Mouse (Mus musculus) small intestine, adult 2 months (tissue): ENCODE data around the gene Plxdc1. TPM values are rescaled to one million over a fixed set of nuclear protein-coding genes. Genes with fewer than 3 reads are reported as not detected.

Experiments
- H3K27ac ChIP-seq: fragments of 200-500 bp; 2 replicates; pipeline ENCODE4 v1.5.1; 2012; ENCODE audit warnings: low read depth, low read length, control low read depth, inconsistent platforms; ENCODE audit not compliant: insufficient read depth
- H3K27me3 ChIP-seq: fragments of 200-500 bp; 2 replicates; pipeline ENCODE4 v1.6.1; 2012; ENCODE audit warnings: mild to moderate bottlenecking, moderate library complexity, low read length, inconsistent platforms; ENCODE audit not compliant: control insufficient read depth, insufficient read depth
- H3K36me3 ChIP-seq: fragments of 200-500 bp; 2 replicates; pipeline ENCODE4 v1.6.1; 2012; ENCODE audit warnings: mild to moderate bottlenecking, low read length, control low read depth, inconsistent platforms; ENCODE audit not compliant: control insufficient read depth, insufficient read depth
- H3K4me1 ChIP-seq: fragments of 200-500 bp; 2 replicates; pipeline ENCODE4 v1.6.1; 2012; ENCODE audit warnings: low read length, inconsistent platforms, mixed read lengths; ENCODE audit not compliant: control insufficient read depth, insufficient read depth, insufficient read length
- H3K4me3 ChIP-seq: fragments of 200-500 bp; 2 replicates; pipeline ENCODE4 v1.5.1; 2012; ENCODE audit warnings: low read depth, mild to moderate bottlenecking, control low read depth, inconsistent platforms, low read length, moderate library complexity
- CTCF ChIP-seq: fragments of 200-500 bp; IDR thresholded peaks from 2 replicates; pipeline ENCODE4 v1.5.1; 2012; ENCODE audit warnings: low read depth, mild to moderate bottlenecking, control low read depth, inconsistent platforms, low read length, moderate library complexity, mixed read lengths; ENCODE audit not compliant: insufficient replicate concordance, insufficient read length; ENCODE audit errors: extremely low read depth
- POLR2A ChIP-seq: fragments of 200-500 bp; IDR thresholded peaks from 2 replicates; pipeline ENCODE4 v1.6.1; 2012; ENCODE audit warnings: low read depth, mild to moderate bottlenecking, control low read depth, inconsistent platforms, low read length, moderate library complexity
- WGBS: fragments of 180-500 bp; shearing (Covaris S2); methylation state at CpG from one replicate; pipeline ENCODE4 v1.1.7; 2018; 5-methylcytosine and 5-hydroxymethylcytosine counted together
- polyA plus RNA-seq: library from polyadenylated mRNA; depleted of rRNA; stranded (reverse); fragments of >200 nt; gene quantifications from 2 replicates; pipeline ENCODE4 v1.2.3, GENCODE M21; 2012

The Plxdc1 gene
- polyA plus RNA-seq, 1 experiment = 1.6 TPM

DNA sequence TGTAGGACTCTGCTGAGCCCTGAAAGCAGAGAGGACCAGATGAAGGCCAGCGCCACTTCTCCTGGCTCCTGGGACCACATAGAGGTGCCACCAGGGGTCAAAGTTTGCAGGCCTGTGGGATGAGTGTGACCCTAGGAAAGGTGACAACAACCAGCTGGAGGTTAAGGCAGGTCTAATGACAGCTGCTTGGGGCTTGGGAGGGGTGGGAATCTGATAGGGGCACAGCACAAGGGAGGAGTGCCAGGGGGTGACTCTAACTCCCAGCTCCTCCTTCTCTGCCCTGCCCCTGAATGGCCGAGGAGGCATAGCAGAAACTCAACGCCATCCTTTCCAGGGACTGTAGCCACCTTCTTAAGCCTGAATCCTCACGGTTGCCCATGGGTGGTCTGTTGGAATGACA, 30.6 kb upstream of the Plxdc1 start:
- WGBS = 83% methylated on average over 4 of the region's 4 CpGs
- Histone ChIP-seq H3K27ac (no peak overlapping the region), H3K4me3 (no peak overlapping the region), H3K27me3 (no peaks in the 10 kb centered on the region), H3K36me3 (no peaks in the 10 kb centered on the region), H3K4me1 (peaks cover 21% of the 10 kb centered on the region)
- TF ChIP-seq CTCF = no peak
- TF ChIP-seq POLR2A = no peak

DNA sequence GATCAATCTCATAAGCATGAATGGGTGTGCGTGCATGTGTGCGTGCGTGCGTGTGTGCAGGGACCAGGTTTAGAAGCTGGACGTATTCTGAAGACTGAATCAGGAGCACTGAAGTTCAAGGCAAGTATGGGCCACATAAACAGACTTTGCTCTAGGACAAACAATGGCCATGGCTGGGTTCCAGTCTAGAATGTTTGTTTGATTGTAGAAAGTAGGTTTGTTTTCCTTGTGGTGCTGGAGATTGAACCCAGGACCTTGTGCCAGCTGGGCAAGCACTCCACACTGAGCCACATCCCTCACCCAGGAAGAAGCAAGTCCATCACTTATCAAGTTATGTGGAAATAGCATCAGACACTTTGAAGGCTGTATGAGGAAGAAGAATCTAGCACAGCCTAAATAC, 29.9 kb upstream of the Plxdc1 start:
- 65% methylated on average over 5 of the region's 5 CpGs for WGBS
- no peak overlapping the region for H3K27ac ChIP-seq
- H3K4me1 ChIP-seq = peaks cover 17% of the 10 kb centered on the region
- H3K36me3 ChIP-seq = no peaks in the 10 kb centered on the region
- TF ChIP-seq CTCF (no peak), POLR2A (no peak)
- no peaks in the 10 kb centered on the region for H3K27me3 ChIP-seq
- H3K4me3 ChIP-seq = no peak overlapping the region

DNA sequence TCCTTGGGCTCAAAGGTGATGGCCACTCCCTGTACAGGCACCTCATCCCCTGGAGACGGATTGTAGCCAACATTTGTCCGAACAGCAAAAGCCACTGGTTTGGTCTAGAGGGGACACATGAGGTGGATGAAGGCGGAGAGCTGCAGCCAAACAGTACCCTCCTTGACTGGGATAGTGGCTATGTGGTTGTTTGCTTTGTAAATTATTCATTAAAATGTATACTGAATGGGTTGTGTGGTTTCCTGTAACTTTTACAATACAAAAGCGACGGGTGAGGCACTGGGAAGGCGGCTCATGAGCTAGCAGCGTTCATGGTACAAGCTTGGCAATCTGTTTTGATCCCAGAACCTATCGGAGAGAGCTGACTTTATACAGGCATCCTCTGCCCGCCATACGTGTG, 26.6 kb upstream of the Plxdc1 start:
- no peak for TF ChIP-seq CTCF
- TF ChIP-seq POLR2A = no peak
- H3K27me3 ChIP-seq = no peaks in the 10 kb centered on the region
- no peak overlapping the region for H3K4me3 ChIP-seq
- H3K4me1 ChIP-seq = peaks cover 9% of the 10 kb centered on the region; the same call in 1 of the 2 replicates
- 45% methylated on average over 10 of the region's 10 CpGs for WGBS
- H3K36me3 ChIP-seq = no peaks in the 10 kb centered on the region
- H3K27ac ChIP-seq = no peak overlapping the region

DNA sequence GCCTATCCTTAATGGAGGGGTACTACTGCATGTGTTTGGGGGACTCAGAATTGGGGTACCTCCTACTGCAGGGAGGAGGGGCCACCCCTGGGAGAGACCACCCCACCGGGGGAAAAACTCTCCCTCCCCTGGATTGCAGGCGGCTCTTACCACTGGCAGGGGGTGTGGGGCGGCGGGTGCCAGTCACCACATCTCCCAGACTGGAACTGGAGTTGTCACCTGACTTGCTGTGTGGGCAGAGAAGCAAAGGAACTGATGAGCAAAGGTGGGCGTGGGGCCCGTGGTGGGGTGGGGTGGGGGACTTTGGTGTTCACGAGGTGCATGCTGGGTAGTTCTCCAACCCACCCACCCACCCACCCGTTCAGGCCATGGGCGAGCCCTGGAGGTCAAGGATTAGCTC, 25.5 kb upstream of the Plxdc1 start:
- Histone ChIP-seq H3K27me3 (no peaks in the 10 kb centered on the region), H3K27ac (no peak overlapping the region), H3K36me3 (no peaks in the 10 kb centered on the region), H3K4me1 (peaks cover 9% of the 10 kb centered on the region; the same call in 1 of the 2 replicates), H3K4me3 (no peak overlapping the region)
- WGBS = 52% methylated on average over 9 of the region's 9 CpGs
- TF ChIP-seq CTCF (no peak), POLR2A (no peak)

DNA sequence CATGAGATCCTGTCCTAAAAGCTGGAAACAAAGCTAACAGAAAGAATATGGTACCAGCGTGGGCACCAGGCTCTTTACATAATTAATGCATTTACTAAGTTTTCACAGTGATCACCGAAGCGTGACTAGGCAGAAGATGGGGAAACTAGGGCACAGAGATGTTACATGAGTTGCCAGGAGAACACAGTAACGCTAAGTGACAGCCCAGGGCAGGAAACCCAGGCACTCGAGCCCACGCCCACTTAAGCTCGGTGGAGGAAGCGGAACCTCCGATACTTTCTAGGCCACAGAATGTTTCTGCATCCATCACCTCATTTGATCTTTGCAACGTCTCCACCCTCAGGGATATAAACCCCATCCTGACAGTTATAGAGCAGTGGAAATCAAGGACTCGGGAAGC, 21.8 kb upstream of the Plxdc1 start:
- H3K27me3 ChIP-seq = no peaks in the 10 kb centered on the region
- 65% methylated on average over 11 of the region's 11 CpGs for WGBS
- no peak overlapping the region for H3K27ac ChIP-seq
- H3K36me3 ChIP-seq = no peaks in the 10 kb centered on the region
- TF ChIP-seq POLR2A (no peak), CTCF (no peak)
- H3K4me3 ChIP-seq = no peak overlapping the region
- H3K4me1 ChIP-seq = peaks cover 16% of the 10 kb centered on the region

DNA sequence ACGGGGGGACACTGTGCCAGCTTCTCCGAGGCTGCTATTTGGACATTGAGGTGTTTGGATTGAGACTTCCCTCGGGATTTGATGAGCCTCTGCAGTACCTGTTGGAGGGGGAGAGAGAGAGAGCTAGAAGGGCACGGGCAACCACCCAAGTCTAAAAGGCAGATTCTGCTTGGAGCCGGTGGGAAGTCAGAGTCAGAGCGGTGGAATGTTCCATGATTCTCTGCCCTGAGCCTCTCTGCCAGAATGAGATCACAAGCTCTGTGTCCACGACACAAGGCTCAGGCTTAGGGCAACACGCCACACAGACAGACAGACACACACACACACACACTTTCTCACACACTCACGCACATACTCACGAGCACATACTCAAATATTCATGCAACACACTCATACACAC, 19.4 kb upstream of the Plxdc1 start:
- Histone ChIP-seq H3K27ac (no peak overlapping the region), H3K27me3 (no peaks in the 10 kb centered on the region), H3K4me1 (peaks cover 20% of the 10 kb centered on the region), H3K36me3 (no peaks in the 10 kb centered on the region), H3K4me3 (no peak overlapping the region)
- WGBS = 80% methylated on average over 10 of the region's 10 CpGs
- TF ChIP-seq POLR2A (no peak), CTCF (no peak)

DNA sequence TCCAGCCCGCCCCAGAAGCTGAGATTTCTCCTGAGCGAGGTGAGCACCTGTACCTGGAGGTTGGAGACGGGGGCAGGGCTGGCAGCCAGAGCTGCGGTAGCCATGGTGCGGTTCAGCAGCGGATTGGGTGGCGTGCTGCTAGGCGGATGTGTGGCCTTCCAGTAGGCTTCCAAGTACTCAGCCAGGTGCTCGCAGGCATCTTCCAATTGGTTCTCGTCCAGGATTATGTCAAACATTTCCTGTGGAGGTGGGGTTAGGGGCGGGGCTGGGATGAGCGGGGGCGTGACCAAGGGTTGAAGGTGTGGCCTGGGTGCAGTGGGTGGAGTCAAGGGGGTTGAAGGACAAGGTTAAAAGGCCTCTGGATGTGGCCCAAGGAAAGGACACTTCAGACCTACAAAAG, 18.8 kb upstream of the Plxdc1 start:
- Histone ChIP-seq H3K4me3 (no peak overlapping the region; the same call in 1 of the 2 replicates), H3K4me1 (peaks cover 20% of the 10 kb centered on the region), H3K27ac (no peak overlapping the region), H3K36me3 (no peaks in the 10 kb centered on the region), H3K27me3 (no peaks in the 10 kb centered on the region)
- TF ChIP-seq CTCF (no peak), POLR2A (no peak)
- WGBS = 53% methylated on average over 13 of the region's 13 CpGs

DNA sequence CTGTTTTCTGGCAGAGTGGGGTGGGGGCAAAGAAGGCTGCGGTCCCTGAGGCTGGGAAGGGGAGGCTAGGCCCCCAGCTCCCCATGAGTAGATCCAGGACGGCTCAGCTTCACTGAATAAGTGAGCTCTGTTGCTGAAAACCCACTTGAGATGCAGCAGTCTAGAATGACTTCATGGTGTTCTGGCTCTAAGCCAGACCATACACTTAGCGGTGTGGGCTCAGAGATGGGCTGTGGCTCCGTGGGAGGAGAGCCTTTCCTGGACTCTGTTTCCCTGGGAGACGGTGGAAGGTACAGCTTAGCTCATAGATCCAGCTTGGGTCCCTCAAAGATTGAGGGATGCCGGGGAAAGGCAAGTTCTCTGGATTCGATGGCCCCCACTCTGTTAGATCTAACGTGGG, 17.9 kb upstream of the Plxdc1 start:
- no peaks in the 10 kb centered on the region for H3K36me3 ChIP-seq
- no peak overlapping the region for H3K4me3 ChIP-seq
- H3K27me3 ChIP-seq = no peaks in the 10 kb centered on the region
- no peak overlapping the region for H3K27ac ChIP-seq
- no peak for TF ChIP-seq POLR2A
- TF ChIP-seq CTCF = no peak
- peaks cover 20% of the 10 kb centered on the region for H3K4me1 ChIP-seq
- 74% methylated on average over 8 of the region's 8 CpGs for WGBS
